Mouse (Mus musculus) midbrain, embryonic 12.5 days (tissue): ENCODE results near the gene Mon1b. TPM values are rescaled to one million over a fixed set of nuclear protein-coding genes. Genes with fewer than 3 reads are reported as not detected.

ENCODE experiments used
- ATAC-seq: fragments of 200-750 bp; cut with Nextera tagmentation; 2 replicates; pipeline ENCODE4 v1.8.0; 2017; ENCODE audit warnings: low read depth, moderate TSS enrichment, moderate library complexity; ENCODE audit not compliant: low FRiP score
- H3K27ac ChIP-seq: fragments of 300-500 bp; sonication (generic); replicated peaks from 2 replicates; pipeline ENCODE4 v1.5.1; 2016; ENCODE audit warnings: mild to moderate bottlenecking
- H3K27me3 ChIP-seq: fragments of 300-500 bp; sonication (generic); 2 replicates; pipeline ENCODE4 v1.6.1; 2016; ENCODE audit warnings: mild to moderate bottlenecking
- H3K36me3 ChIP-seq: fragments of 300-500 bp; sonication (generic); 2 replicates; pipeline ENCODE4 v1.6.1; 2016
- H3K4me1 ChIP-seq: fragments of 300-500 bp; sonication (generic); 2 replicates; pipeline ENCODE4 v1.6.1; 2016
- H3K4me2 ChIP-seq: fragments of 300-500 bp; sonication (generic); replicated peaks from 2 replicates; pipeline ENCODE4 v1.6.1; 2016; ENCODE audit warnings: mild to moderate bottlenecking, moderate library complexity
- H3K4me3 ChIP-seq: fragments of 300-500 bp; sonication (generic); 2 replicates; pipeline ENCODE4 v1.5.1; 2016; ENCODE audit warnings: mild to moderate bottlenecking
- H3K9ac ChIP-seq: fragments of 300-500 bp; sonication (generic); replicated peaks from 2 replicates; pipeline ENCODE4 v1.6.1; 2016; ENCODE audit warnings: mild to moderate bottlenecking, moderate library complexity
- H3K9me3 ChIP-seq: fragments of 300-500 bp; sonication (generic); 2 replicates; pipeline ENCODE4 v1.6.1; 2016; ENCODE audit warnings: mild to moderate bottlenecking
- WGBS: fragments of 180-500 bp; shearing (Covaris S2); methylation state at CpG from one replicate; pipeline ENCODE4 v1.1.7; 2016; 5-methylcytosine and 5-hydroxymethylcytosine counted together
- polyA plus RNA-seq: library from polyadenylated mRNA; unstranded; fragments of >200 nt; fragmentation: Nextera tagmentation; extraction: Ambion mirVana; gene quantifications from 2 replicates; pipeline ENCODE4 v1.2.1, GENCODE M21; 2016

Gene Mon1b
- 11.5 and 12.6 TPM in 2 replicates for polyA plus RNA-seq

- no peaks in the 10 kb centered on the region for H3K9me3 ChIP-seq
- peaks cover 21% of the 10 kb centered on the region for H3K4me1 ChIP-seq
- H3K4me2 ChIP-seq: peak within 1 kb of the TSS; percentile 99
- peak within 1 kb of the TSS; percentile 87 for H3K27ac ChIP-seq
- H3K9ac ChIP-seq: peak within 1 kb of the TSS; percentile 70
- ATAC-seq: peak; percentile 98
- peak within 1 kb of the TSS; percentile 57 for H3K4me3 ChIP-seq
- peaks cover 24% of the 10 kb centered on the region for H3K36me3 ChIP-seq
- H3K27me3 ChIP-seq: no peaks in the 10 kb centered on the region
- WGBS: under 1% methylated on average over 42 of the region's 42 CpGs
Measured at GRCm38 (mm10) chr8:113634670-113635591, at the start of gene Mon1b. TSS of gene Mon1b (plus strand) at chr8:113635587.

GRCm38 (mm10) chr8:113598401-113598800, 37.0 kb upstream of the Mon1b start:
- no peak overlapping the region for H3K4me2 ChIP-seq
- no peaks in the 10 kb centered on the region for H3K9me3 ChIP-seq
- no peaks in the 10 kb centered on the region for H3K27me3 ChIP-seq
- no peaks in the 10 kb centered on the region for H3K4me1 ChIP-seq
- H3K36me3 ChIP-seq: no peaks in the 10 kb centered on the region
- H3K27ac ChIP-seq: no peak overlapping the region
- H3K4me3 ChIP-seq: no peak overlapping the region
- 39% methylated on average over 3 of the region's 3 CpGs for WGBS
- no peak overlapping the region for H3K9ac ChIP-seq
- ATAC-seq: no peak

- H3K9me3 ChIP-seq: no peaks in the 10 kb centered on the region
- H3K4me1 ChIP-seq: peaks cover 21% of the 10 kb centered on the region
- H3K36me3 ChIP-seq: peaks cover 1% of the 10 kb centered on the region; the same call in 1 of the 2 replicates
- no peak overlapping the region for H3K4me2 ChIP-seq
- H3K9ac ChIP-seq: no peak overlapping the region
- 6% methylated on average over 3 of the region's 3 CpGs for WGBS
- ATAC-seq: no peak
- H3K4me3 ChIP-seq: no peak overlapping the region
- no peak overlapping the region for H3K27ac ChIP-seq
- H3K27me3 ChIP-seq: no peaks in the 10 kb centered on the region
Measured at GRCm38 (mm10) chr8:113632634-113633033, 2.8 kb upstream of the Mon1b start.

DNA sequence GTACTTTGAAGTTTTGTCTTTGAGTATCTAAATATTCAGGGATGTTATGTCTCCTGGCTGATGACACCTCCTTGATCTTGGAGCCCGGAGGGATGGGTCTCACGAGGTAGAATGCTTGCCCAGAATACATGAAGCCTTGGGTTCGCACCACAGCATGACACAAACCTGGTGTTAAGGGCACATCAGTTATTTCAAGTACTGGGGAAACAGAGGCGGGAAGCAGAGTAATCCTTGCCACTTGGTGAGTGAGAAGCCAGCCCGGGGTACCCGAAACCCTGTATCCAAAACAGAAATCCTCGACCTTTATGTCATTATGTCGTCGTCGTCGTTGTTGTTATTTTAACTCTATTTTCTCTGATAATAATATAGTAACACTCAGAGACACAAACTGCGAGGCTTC, 1.2 kb upstream of the Mon1b start:
- peaks cover 21% of the 10 kb centered on the region for H3K4me1 ChIP-seq
- ATAC-seq: no peak
- peak overlapping the region; percentile 87 for H3K27ac ChIP-seq
- H3K9me3 ChIP-seq: no peaks in the 10 kb centered on the region
- H3K27me3 ChIP-seq: no peaks in the 10 kb centered on the region
- H3K4me2 ChIP-seq: peak overlapping the region; percentile 55
- H3K4me3 ChIP-seq: peak overlapping the region; percentile 57
- peaks cover 16% of the 10 kb centered on the region for H3K36me3 ChIP-seq
- WGBS: 32% methylated on average over 12 of the region's 12 CpGs
- H3K9ac ChIP-seq: peak overlapping the region; percentile 43

- Histone ChIP-seq H3K9me3 (no peaks in the 10 kb centered on the region), H3K36me3 (peaks cover 32% of the 10 kb centered on the region), H3K4me3 (peak overlapping the region; percentile 57), H3K9ac (peak overlapping the region; percentile 70), H3K27ac (peak overlapping the region; percentile 87), H3K4me2 (peak overlapping the region; percentile 99), H3K27me3 (no peaks in the 10 kb centered on the region), H3K4me1 (peaks cover 21% of the 10 kb centered on the region)
- whole genome bisulfite sequencing: 1% methylated on average over 44 of the region's 44 CpGs
- peak; percentile 74 for ATAC-seq
Measured at GRCm38 (mm10) chr8:113635592-113636279, 349 bp downstream of the Mon1b start.

- peaks cover 21% of the 10 kb centered on the region for H3K4me1 ChIP-seq
- H3K9me3 ChIP-seq: no peaks in the 10 kb centered on the region
- no peak overlapping the region for H3K27ac ChIP-seq
- peaks cover 37% of the 10 kb centered on the region for H3K36me3 ChIP-seq
- peak overlapping the region; percentile 99 for H3K4me2 ChIP-seq
- ATAC-seq: no peak
- H3K9ac ChIP-seq: peak overlapping the region; percentile 70
- peak overlapping the region; percentile 57 for H3K4me3 ChIP-seq
- WGBS: 40% methylated on average over 5 of the region's 5 CpGs
- no peaks in the 10 kb centered on the region for H3K27me3 ChIP-seq
Measured at GRCm38 (mm10) chr8:113636280-113636628, 867 bp downstream of the Mon1b start.

GRCm38 (mm10) chr8:113640357-113640756, 5.0 kb downstream of the Mon1b start:
- H3K4me3 ChIP-seq: no peak overlapping the region
- H3K27ac ChIP-seq: no peak overlapping the region
- no peak overlapping the region for H3K4me2 ChIP-seq
- peaks cover 14% of the 10 kb centered on the region for H3K4me1 ChIP-seq
- 89% methylated on average over 8 of the region's 8 CpGs for WGBS
- no peaks in the 10 kb centered on the region for H3K27me3 ChIP-seq
- ATAC-seq: no peak
- H3K36me3 ChIP-seq: peaks cover 56% of the 10 kb centered on the region
- no peak overlapping the region for H3K9ac ChIP-seq
- no peaks in the 10 kb centered on the region for H3K9me3 ChIP-seq

GRCm38 (mm10) chr8:113642926-113643325, 7.5 kb downstream of the Mon1b start, which contains the start of gene Syce1l:
TSS of gene Syce1l (plus strand) at chr8:113643213.
- no peaks in the 10 kb centered on the region for H3K4me1 ChIP-seq
- H3K36me3 ChIP-seq: peaks cover 52% of the 10 kb centered on the region
- no peak within 1 kb of the TSS for H3K4me3 ChIP-seq
- WGBS: 94% methylated on average over 16 of the region's 16 CpGs
- H3K27ac ChIP-seq: no peak within 1 kb of the TSS
- ATAC-seq: no peak
- H3K4me2 ChIP-seq: no peak within 1 kb of the TSS
- no peaks in the 10 kb centered on the region for H3K9me3 ChIP-seq
- no peak within 1 kb of the TSS for H3K9ac ChIP-seq
- no peaks in the 10 kb centered on the region for H3K27me3 ChIP-seq

DNA sequence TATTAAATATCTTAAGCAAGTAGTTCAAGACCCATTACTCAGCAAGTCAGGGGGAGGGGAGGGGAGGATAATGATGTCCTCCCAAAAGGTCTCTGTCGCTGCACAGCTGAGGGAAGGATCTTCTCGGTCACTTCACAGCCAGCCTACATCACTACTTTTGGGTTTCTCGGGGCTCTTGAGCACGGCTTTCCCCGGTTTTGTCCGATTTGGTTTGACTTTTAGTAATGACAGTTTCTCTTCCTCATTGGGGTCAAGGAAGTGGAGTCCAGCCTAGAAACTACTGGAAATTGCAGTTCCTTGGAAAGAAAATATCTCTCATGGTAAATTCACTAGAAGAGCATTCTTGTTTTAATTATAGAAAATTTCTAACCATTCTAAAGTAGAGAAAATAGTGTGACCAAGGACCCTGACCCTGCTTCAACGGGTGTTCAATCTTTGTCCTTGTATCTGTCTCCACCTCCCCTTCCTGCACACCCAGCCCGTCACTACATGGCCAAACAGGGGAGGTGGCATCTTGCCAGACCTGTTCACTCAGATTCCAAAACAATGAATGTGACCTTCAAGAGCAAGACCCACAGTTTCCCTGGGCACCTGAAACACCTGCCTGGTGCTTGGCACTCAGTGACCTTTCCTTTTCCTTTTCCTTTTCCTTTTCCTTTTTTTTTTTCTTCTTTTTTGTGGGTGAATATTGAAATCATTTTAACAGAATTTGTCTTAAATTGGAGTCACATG, 8.3 kb downstream of the Mon1b start:
- H3K4me2 ChIP-seq: no peak overlapping the region
- ATAC-seq: no peak
- WGBS: 92% methylated on average over 8 of the region's 8 CpGs

DNA sequence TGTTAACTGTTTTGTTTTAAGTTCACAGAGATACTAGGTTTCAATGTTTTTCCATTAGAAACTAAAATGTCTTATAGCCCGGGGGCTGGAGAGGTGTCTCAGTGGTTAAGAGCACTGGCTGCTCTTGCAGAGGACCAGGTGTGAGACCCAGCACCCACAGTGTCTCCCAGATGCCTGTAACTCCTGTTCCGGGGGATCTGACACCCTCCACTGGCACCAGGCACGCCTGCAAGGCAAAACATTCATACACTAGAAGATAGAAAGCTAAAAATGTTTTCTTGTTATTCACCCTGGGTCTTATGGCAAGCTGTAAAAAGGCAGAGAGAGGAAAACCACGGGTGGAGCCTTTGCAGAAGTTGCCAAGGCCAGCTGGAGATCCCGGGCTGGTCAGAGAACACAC, 9.8 kb downstream of the Mon1b start:
- Histone ChIP-seq H3K4me2 (no peak overlapping the region), H3K4me1 (no peaks in the 10 kb centered on the region), H3K4me3 (no peak overlapping the region), H3K27ac (no peak overlapping the region), H3K9ac (no peak overlapping the region), H3K36me3 (peaks cover 29% of the 10 kb centered on the region), H3K9me3 (no peaks in the 10 kb centered on the region), H3K27me3 (no peaks in the 10 kb centered on the region)
- WGBS: 79% methylated on average over 5 of the region's 5 CpGs
- no peak for ATAC-seq

More for the DNA sequence above, 8.3 kb downstream of the Mon1b start:
- Histone ChIP-seq H3K9me3 (no peaks in the 10 kb centered on the region), H3K9ac (no peak overlapping the region), H3K4me3 (no peak overlapping the region), H3K4me1 (no peaks in the 10 kb centered on the region), H3K27me3 (no peaks in the 10 kb centered on the region), H3K27ac (no peak overlapping the region), H3K36me3 (peaks cover 45% of the 10 kb centered on the region)

GRCm38 (mm10) chr8:113652450-113652849, 17.1 kb downstream of the Mon1b start:
- H3K9me3 ChIP-seq: no peaks in the 10 kb centered on the region
- H3K27me3 ChIP-seq: no peaks in the 10 kb centered on the region; the same call in 1 of the 2 replicates
- H3K9ac ChIP-seq: no peak overlapping the region
- no peak for ATAC-seq
- no peaks in the 10 kb centered on the region for H3K36me3 ChIP-seq
- H3K4me2 ChIP-seq: no peak overlapping the region
- H3K4me1 ChIP-seq: no peaks in the 10 kb centered on the region
- WGBS: 87% methylated on average over 11 of the region's 12 CpGs
- no peak overlapping the region for H3K27ac ChIP-seq
- no peak overlapping the region for H3K4me3 ChIP-seq
